Mouse (Mus musculus) limb, embryonic 12.5 days (tissue): ENCODE data around the gene Gng10. TPM values are rescaled to one million over a fixed set of nuclear protein-coding genes. Genes with fewer than 3 reads are reported as not detected.

ENCODE experiments used
- ATAC-seq: fragments of 200-750 bp; cut with Nextera tagmentation; 2 replicates; pipeline ENCODE4 v1.8.0; 2017; ENCODE audit warnings: low read depth, moderate TSS enrichment; ENCODE audit not compliant: insufficient number of reproducible peaks, insufficient read depth, low FRiP score, low TSS enrichment
- H3K27ac ChIP-seq: fragments of 300-500 bp; sonication (generic); 2 replicates; pipeline ENCODE4 v1.5.1; 2016; ENCODE audit warnings: mild to moderate bottlenecking, moderate library complexity
- H3K27me3 ChIP-seq: fragments of 300-500 bp; sonication (generic); 2 replicates; pipeline ENCODE4 v1.6.1; 2016; ENCODE audit warnings: mild to moderate bottlenecking, moderate library complexity
- H3K36me3 ChIP-seq: fragments of 300-500 bp; sonication (generic); 2 replicates; pipeline ENCODE4 v1.6.1; 2016; ENCODE audit warnings: mild to moderate bottlenecking, moderate library complexity
- H3K4me1 ChIP-seq: fragments of 300-500 bp; sonication (generic); replicated peaks from 2 replicates; pipeline ENCODE4 v1.6.1; 2016
- H3K4me2 ChIP-seq: fragments of 300-500 bp; sonication (generic); 2 replicates; pipeline ENCODE4 v1.6.1; 2016; ENCODE audit warnings: mild to moderate bottlenecking, moderate library complexity
- H3K4me3 ChIP-seq: fragments of 300-500 bp; sonication (generic); replicated peaks from 2 replicates; pipeline ENCODE4 v1.5.1; 2016; ENCODE audit warnings: mild to moderate bottlenecking
- H3K9ac ChIP-seq: fragments of 300-500 bp; sonication (generic); replicated peaks from 2 replicates; pipeline ENCODE4 v1.6.1; 2016; ENCODE audit warnings: mild to moderate bottlenecking, moderate library complexity
- H3K9me3 ChIP-seq: fragments of 300-500 bp; sonication (generic); 2 replicates; pipeline ENCODE4 v1.6.1; 2016; ENCODE audit warnings: mild to moderate bottlenecking, moderate library complexity
- WGBS: fragments of 180-500 bp; shearing (Covaris S2); methylation state at CpG from one replicate; pipeline ENCODE4 v1.1.7; 2016; 5-methylcytosine and 5-hydroxymethylcytosine counted together
- polyA plus RNA-seq: library from polyadenylated mRNA; unstranded; fragments of >200 nt; fragmentation: Nextera tagmentation; extraction: Ambion mirVana; gene quantifications from 2 replicates; pipeline ENCODE4 v1.2.1, GENCODE M21; 2016

The Gng10 gene
- 161 and 166 TPM in 2 replicates for polyA plus RNA-seq

- Histone ChIP-seq H3K4me1 (peaks cover 9% of the 10 kb centered on the region; the same call in 1 of the 2 replicates), H3K9ac (peak within 1 kb of the TSS; percentile 84), H3K36me3 (peaks cover 16% of the 10 kb centered on the region), H3K4me2 (peak within 1 kb of the TSS; percentile 67), H3K4me3 (peak within 1 kb of the TSS; percentile 83), H3K27ac (peak within 1 kb of the TSS; percentile 82), H3K9me3 (peaks cover 5% of the 10 kb centered on the region; the same call in 1 of the 2 replicates), H3K27me3 (no peaks in the 10 kb centered on the region)
- peak; percentile 76 for ATAC-seq
- WGBS, result 10% methylated on average over 76 of the region's 76 CpGs
These were observed at the start of gene Gng10 for GRCm38 (mm10) chr4:59034918-59035785. TSS of gene Gng10 (plus strand) at chr4:59035088.

DNA sequence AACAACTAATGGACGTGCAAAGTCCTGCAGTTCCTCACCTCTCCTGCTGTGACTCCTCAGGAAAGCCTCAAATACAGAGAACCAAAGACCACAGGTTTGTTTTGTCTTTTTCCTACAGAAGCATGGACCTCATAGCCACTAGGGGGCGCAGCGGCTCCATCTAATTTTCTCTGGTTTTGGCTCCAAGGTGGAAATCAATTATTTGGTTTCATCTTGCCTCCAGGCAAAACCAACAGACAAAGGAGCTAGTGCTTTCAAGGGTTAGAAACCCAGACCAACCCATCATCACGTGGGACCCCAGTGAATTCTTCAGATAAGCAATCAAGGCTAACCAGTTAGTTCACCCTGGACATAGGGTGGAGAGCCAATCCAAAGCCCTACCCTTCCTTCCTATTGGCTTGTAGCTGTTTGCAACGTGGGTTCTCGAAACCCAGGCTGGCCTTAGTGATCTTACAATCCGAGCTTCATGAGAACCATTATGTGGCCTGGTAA lies 49.7 kb upstream of the Gng10 start:
- whole genome bisulfite sequencing, result 25% methylated on average over 7 of the region's 7 CpGs
- Histone ChIP-seq H3K36me3 (no peaks in the 10 kb centered on the region; the same call in 1 of the 2 replicates), H3K4me2 (no peak overlapping the region), H3K4me3 (no peak overlapping the region), H3K27ac (no peak overlapping the region), H3K27me3 (no peaks in the 10 kb centered on the region), H3K9ac (no peak overlapping the region), H3K4me1 (peaks cover 13% of the 10 kb centered on the region), H3K9me3 (no peaks in the 10 kb centered on the region)
- no peak for ATAC-seq

DNA sequence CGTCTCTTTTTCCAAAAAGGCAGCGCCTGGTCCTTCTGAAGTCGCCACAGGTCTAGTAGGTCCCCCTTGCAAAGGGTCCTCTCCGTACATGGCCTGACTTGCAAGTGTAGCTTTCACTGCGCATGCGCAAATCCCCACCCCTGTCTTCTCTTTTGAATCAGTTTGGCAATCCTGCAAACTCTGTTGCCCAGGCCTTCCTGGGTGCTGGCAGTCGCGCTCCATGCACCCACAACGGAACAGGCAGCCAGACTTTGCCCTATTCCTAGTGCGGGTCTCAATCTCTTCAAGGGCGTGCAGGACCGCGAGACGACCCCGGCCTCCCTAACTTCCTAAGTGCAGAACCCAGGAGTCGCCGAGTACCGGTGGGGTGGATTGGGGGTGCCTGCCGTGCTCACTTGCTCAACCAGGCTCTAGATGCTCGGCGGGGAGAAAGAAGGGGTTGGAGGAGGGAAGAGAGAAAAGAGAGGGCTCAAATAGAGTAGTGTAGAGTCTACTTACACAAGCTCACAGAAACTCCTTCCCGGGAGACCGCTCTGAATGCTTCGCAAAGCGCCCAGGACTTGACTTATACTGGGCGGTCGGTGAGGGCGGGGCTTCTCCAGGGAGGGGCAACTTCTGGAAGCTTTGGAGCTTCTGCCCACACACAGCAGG lies 48.2 kb upstream of the Gng10 start, which contains the start of gene Ptgr1:
Gene Ptgr1 (minus strand): TSS at position 580 of the 651 bp plus-strand sequence.
- Histone ChIP-seq H3K9me3 (no peaks in the 10 kb centered on the region), H3K4me3 (peak within 1 kb of the TSS; percentile 59), H3K27me3 (no peaks in the 10 kb centered on the region), H3K27ac (peak within 1 kb of the TSS; percentile 47; the same call in 1 of the 2 replicates), H3K9ac (peak within 1 kb of the TSS; percentile 61), H3K4me1 (peaks cover 17% of the 10 kb centered on the region), H3K36me3 (no peaks in the 10 kb centered on the region), H3K4me2 (peak within 1 kb of the TSS; percentile 66)
- ATAC-seq, result peak; percentile 72; the same call in 1 of the 2 replicates
- under 1% methylated on average over 28 of the region's 28 CpGs for WGBS

DNA sequence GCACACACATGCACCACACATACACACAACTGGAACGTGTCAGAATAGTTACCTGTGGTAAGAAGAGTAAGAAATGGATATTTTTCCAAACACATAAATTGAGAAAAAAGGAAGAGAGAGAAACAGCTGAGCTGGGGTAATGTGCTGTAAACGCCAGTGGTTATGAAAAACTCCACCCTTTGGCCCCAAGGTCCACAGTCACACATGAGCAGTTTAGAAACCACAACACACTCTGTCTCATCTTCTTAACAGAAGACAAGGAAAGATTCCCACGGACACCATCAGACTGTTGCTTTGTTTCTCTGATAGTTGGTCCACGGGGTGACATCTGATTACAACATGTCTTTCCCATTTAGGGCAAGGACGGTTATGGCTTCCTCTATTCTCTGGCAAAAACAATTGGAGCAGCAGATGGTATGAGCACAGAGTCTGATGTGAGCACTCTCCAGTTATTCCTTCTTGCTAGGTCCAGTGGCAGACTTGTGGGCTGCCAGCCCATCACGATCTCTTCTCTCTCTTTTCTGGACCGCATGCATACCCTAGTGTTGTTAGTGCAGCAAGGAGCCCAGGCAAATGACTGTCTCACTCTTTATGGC lies 45.5 kb upstream of the Gng10 start:
- no peaks in the 10 kb centered on the region for H3K27me3 ChIP-seq
- no peak overlapping the region for H3K9ac ChIP-seq
- H3K36me3 ChIP-seq, result no peaks in the 10 kb centered on the region
- H3K27ac ChIP-seq, result no peak overlapping the region
- peaks cover 17% of the 10 kb centered on the region for H3K4me1 ChIP-seq
- H3K9me3 ChIP-seq, result no peaks in the 10 kb centered on the region
- no peak overlapping the region for H3K4me3 ChIP-seq
- no peak overlapping the region for H3K4me2 ChIP-seq
- no peak for ATAC-seq
- 88% methylated on average over 7 of the region's 7 CpGs for WGBS

- H3K27me3 ChIP-seq, result no peaks in the 10 kb centered on the region
- peaks cover 12% of the 10 kb centered on the region for H3K4me1 ChIP-seq
- H3K9ac ChIP-seq, result no peak overlapping the region
- WGBS, result 80% methylated on average over 17 of the region's 17 CpGs
- no peak for ATAC-seq
- no peaks in the 10 kb centered on the region for H3K9me3 ChIP-seq
- H3K4me3 ChIP-seq, result no peak overlapping the region
- H3K4me2 ChIP-seq, result no peak overlapping the region
- no peak overlapping the region for H3K27ac ChIP-seq
- no peaks in the 10 kb centered on the region for H3K36me3 ChIP-seq
These were observed 44.1 kb upstream of the Gng10 start for GRCm38 (mm10) chr4:58990609-58991434.

- Histone ChIP-seq H3K4me3 (no peak overlapping the region), H3K9me3 (no peaks in the 10 kb centered on the region), H3K4me1 (peaks cover 9% of the 10 kb centered on the region), H3K4me2 (no peak overlapping the region), H3K9ac (no peak overlapping the region), H3K36me3 (no peaks in the 10 kb centered on the region), H3K27ac (no peak overlapping the region), H3K27me3 (no peaks in the 10 kb centered on the region)
- no peak for ATAC-seq
- WGBS, result 66% methylated on average over 5 of the region's 5 CpGs
These were observed 42.7 kb upstream of the Gng10 start for GRCm38 (mm10) chr4:58992195-58992594.

DNA sequence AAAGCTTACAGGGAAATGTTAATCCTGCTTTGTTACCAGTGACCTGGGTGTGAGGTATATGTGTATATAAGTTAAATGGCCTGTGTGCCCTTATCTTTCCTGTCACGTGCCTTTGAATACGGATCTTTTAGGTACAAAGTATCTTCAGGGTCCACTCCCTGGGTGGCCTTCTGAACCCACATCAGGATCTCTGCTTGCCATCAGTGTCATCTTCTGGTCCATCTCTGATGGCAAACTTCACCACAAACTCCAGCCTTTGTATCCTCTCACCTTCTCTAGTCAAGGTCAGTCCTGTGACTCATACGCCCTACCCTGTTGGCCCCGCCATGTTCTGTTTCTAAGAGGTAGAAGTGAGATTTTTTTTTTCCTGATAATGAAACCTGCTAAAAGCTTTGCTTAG lies 40.1 kb upstream of the Gng10 start, which contains the start of gene Dnajc25:
Gene Dnajc25 (plus strand): TSS at position 301 of the 400 bp plus-strand sequence.
- 88% methylated on average over 4 of the region's 4 CpGs for WGBS
- Histone ChIP-seq H3K4me2 (no peak within 1 kb of the TSS), H3K36me3 (no peaks in the 10 kb centered on the region), H3K9ac (no peak within 1 kb of the TSS), H3K4me1 (peaks cover 4% of the 10 kb centered on the region; the same call in 1 of the 2 replicates), H3K27ac (no peak within 1 kb of the TSS), H3K4me3 (no peak within 1 kb of the TSS), H3K27me3 (no peaks in the 10 kb centered on the region), H3K9me3 (no peaks in the 10 kb centered on the region)
- ATAC-seq, result no peak

DNA sequence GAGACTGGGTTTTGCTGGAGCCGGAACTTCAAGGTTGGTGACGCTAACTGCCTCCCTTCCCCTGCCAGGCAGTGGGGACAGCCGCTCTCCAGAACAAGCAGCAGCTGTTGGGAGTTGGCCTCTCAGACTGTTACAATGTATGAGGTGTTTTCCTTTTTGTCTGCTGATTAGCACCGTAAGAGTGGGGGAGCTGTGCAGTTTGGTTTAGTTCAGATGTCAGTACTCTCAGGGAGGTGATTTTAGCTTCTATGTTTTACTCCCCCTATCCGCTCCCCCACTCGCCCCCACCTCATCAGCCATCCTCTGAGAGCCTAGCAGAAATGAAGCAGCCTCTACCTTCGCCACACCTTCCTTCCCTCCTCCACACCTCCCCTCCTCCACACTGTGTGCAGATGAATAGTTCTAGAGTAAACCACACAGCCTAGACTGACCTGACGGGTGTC lies 39.6 kb upstream of the Gng10 start:
- Histone ChIP-seq H3K4me1 (peaks cover 4% of the 10 kb centered on the region; the same call in 1 of the 2 replicates), H3K4me2 (no peak overlapping the region), H3K27me3 (no peaks in the 10 kb centered on the region), H3K4me3 (no peak overlapping the region), H3K36me3 (no peaks in the 10 kb centered on the region), H3K9ac (no peak overlapping the region), H3K9me3 (no peaks in the 10 kb centered on the region), H3K27ac (no peak overlapping the region)
- peak; percentile 31; the same call in 1 of the 2 replicates for ATAC-seq
- WGBS, result 69% methylated on average over 8 of the region's 8 CpGs

DNA sequence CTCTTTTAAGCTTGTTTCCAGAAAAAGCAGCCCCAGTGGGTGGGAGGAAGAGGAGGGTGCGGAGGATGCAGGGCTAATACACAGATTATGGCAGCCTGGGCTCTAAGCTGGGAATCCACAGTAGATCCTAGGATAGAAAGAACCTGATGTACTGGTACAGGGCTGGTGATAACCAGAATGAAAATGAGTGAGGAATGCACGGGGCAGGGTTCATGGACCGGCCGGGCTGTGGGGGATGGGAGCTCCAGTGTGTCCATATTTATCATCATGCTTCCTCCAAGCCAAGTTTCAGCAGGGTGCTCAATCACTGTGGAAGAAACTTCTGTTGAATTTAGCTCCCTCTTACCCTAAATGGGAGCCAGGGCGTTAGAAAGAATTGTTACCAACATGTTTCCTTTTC lies 37.8 kb upstream of the Gng10 start:
- WGBS, result 75% methylated on average over 5 of the region's 5 CpGs
- Histone ChIP-seq H3K4me3 (no peak overlapping the region), H3K4me1 (no peaks in the 10 kb centered on the region; the same call in 1 of the 2 replicates), H3K9me3 (no peaks in the 10 kb centered on the region), H3K4me2 (no peak overlapping the region), H3K36me3 (no peaks in the 10 kb centered on the region), H3K9ac (no peak overlapping the region), H3K27ac (no peak overlapping the region), H3K27me3 (no peaks in the 10 kb centered on the region)
- no peak for ATAC-seq

GRCm38 (mm10) chr4:58998688-58999087 lies 36.2 kb upstream of the Gng10 start:
- Histone ChIP-seq H3K36me3 (no peaks in the 10 kb centered on the region), H3K9me3 (no peaks in the 10 kb centered on the region), H3K4me2 (no peak overlapping the region), H3K4me1 (peaks cover 4% of the 10 kb centered on the region), H3K4me3 (no peak overlapping the region), H3K27me3 (no peaks in the 10 kb centered on the region), H3K27ac (no peak overlapping the region), H3K9ac (no peak overlapping the region)
- WGBS, result 80% methylated on average over 1 of the region's 1 CpGs
- ATAC-seq, result no peak
